Mouse (Mus musculus): Measurements from ENCODE around the gene Ar. TPM values are rescaled to one million over a fixed set of nuclear protein-coding genes. Genes with fewer than 3 reads are reported as not detected.

The Ar gene
- 1.2 TPM for polyA plus RNA-seq (2014; fragmentation: Illumina TruSeq; extraction: RNeasy Lipid Tissue Mini Kit (QIAGEN cat#74804); ENCODE audit: insufficient read depth, low read depth, low replicate concordance)

DNA sequence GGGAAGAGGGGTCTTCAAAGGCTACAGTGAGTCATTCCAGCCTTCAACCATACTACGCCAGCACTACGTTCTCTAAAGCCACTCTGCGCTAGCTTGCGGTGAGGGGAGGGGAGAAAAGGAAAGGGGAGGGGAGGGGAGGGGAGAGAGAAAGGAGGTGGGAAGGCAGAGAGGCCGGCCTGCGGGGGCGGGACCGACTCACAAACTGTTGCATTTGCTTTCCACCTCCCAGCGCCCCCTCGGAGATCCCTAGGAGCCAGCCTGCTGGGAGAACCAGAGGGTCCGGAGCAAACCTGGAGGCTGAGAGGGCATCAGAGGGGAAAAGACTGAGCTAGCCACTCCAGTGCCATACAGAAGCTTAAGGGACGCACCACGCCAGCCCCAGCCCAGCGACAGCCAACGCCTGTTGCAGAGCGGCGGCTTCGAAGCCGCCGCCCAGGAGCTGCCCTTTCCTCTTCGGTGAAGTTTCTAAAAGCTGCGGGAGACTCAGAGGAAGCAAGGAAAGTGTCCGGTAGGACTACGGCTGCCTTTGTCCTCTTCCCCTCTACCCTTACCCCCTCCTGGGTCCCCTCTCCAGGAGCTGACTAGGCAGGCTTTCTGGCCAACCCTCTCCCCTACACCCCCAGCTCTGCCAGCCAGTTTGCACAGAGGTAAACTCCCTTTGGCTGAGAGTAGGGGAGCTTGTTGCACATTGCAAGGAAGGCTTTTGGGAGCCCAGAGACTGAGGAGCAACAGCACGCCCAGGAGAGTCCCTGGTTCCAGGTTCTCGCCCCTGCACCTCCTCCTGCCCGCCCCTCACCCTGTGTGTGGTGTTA lies at the start of gene Ar:
Gene Ar (plus strand): TSS at position 239 of the 812 bp plus-strand sequence.

